Mouse (Mus musculus): ENCODE results near the gene Gemin5. TPM values are rescaled to one million over a fixed set of nuclear protein-coding genes. Genes with fewer than 3 reads are reported as not detected.

Gene Gemin5
- 10.5 and 11.2 TPM in 2 replicates for polyA plus RNA-seq (2015; fragmentation: Nextera tagmentation; extraction: Ambion mirVana)

DNA sequence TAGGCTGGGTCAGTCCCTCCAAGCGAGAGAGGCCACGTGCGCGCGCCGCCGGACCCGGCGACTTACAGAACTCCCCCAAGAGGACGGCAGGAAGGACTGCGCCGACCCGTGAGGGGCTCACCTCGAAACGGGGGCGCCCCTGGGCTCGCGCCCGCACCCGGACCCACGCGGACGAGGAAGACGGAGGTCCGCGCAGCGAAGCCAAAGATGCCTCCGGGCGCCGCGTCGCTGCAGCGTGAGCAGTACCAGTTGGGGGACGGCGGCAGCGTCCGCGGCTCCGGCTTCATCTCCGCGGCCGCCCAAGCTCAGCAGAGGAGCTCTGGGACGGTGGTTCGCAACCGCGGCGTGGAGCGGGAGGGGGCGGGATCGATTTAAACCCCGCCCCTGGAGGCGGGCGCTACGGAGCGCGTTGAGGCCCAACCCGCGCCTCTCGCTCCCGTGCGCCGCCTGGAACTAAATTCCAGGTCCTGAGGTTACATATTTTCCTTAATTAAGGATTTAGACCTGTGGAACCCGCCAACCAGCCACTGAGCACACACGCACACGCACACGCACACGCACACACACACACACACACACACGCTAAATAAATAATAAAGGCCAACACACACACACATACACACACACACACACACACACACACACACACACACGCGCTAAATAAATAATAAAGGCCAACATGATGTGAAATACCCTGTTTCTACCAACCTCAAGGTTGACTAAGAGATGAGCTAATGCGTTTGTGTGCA is at the start of gene Gemin5:
Gene Gemin5, minus strand, starts transcription at position 373 of the 749 bp plus-strand sequence.

DNA sequence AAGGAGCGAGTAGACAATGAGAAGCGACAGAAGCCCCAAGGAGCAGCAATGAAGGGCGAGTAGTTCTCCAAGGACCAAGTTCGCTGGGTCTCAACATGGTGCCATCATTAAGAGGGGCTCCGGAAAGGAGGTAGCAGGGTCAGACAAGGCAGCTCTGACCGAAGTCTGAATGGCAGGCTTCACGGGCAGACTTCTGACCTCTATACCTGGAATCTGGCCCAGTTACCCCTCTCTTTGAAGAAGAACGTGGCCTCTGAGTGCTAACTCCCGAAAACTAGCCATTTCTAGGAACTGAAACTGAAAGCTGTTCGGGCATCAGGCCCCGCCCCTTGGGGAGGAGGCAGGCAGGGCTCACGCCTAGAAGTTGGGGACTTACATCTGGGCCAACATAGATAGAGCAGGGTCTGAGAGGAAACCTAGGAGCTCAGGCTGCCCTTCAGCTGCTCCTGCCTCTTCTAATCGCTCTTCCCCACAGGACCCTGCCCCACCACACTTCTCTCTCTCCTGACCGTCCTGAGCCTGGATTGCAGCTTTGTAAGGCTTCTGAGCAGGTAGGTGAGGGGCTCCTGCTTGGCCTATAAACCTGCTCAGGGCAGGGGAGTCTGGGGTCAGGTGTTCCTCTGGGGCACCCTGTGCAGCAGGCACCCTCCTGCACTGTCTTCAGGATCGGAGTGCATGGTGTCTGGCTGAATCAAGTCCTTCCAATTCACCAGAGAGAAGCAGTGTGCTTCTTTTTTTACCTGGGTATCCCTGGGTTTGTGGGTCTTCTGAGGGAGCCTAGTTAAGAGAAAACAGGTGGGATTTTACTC is 31.1 kb upstream of the Gemin5 start, which contains the start of the genes Igtp and Irgm2:
Gene Igtp, plus strand, starts transcription at position 328 of the 809 bp plus-strand sequence.
Gene Irgm2, plus strand, starts transcription at position 390 of the 809 bp plus-strand sequence.

DNA sequence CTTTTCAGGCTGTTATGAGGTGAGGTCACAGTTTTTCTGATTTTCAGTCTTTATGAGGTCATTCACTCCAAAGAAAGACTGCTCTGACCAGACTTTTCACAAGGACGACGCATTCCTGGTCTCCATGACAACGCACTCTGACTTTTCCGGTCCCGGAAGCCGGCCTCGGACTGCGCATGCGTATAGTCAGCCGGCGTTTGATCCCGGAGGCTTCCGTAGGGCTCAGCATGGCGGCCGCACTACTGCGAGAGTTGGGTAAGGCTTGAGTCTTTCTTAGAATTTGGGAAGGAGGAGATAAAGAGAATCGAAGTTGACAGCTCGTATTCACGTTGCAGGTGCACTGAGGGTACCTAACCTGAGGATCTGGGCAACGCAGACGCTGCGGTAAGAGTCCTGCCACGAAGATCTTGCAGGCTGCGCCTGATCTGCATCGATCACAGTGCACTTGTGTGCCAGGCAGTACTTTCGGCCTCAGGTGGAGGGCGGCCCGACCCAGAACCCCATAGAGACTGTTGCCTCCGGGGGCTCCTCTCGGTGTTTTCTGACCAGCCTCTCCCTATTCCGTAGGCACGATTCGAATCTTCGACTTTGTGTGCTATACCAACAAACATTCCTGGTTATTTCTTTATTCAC is 3.2 kb upstream of the Gemin5 start, which contains the start of gene Mrpl22:
Gene Mrpl22, plus strand, starts transcription at position 203 of the 633 bp plus-strand sequence.

GRCm38 (mm10) chr11:58103697-58104306 is 64.5 kb downstream of the Gemin5 start, which contains the start of gene Cnot8:
Gene Cnot8, plus strand, starts transcription at chr11:58104153.

DNA sequence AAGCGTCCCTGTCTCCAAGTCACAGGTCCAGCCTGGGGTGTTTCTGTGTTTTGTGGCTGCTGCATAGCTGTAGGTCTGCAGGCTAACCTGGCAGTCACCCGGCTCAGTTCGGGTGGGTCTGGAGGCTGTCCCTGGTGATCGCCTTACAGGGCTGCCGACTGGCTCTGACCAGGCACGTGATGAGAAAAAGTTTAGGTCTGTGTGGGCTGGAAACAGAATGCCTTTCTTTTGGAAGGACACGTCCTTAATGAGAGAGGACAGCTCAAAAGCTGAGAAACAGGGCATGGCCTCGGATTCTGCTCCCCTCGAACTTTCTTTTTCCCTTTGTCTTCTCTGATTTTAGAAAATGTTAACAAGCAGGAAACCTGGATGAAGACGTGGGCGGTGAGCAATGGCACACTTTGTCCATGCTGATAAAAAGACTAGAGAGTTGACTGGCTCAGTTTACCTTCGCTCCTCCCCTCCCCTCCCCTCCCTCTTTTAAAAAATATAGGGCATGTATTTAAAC is 75.3 kb downstream of the Gemin5 start, which contains the start of gene Gm12248:
Gene Gm12248, minus strand, starts transcription at position 114 of the 508 bp plus-strand sequence.

Other genes starting within 250 kb of the Gemin5 start
- 20.9 and 21.9 TPM in 2 replicates for gene Larp1, start 159.5 kb downstream of the Gemin5 start, polyA plus RNA-seq (2015; fragmentation: Nextera tagmentation; extraction: Ambion mirVana)
- not detected in 2 replicates for gene Gm12248, start 75.4 kb downstream of the Gemin5 start, polyA plus RNA-seq (2015; fragmentation: Nextera tagmentation; extraction: Ambion mirVana)
- gene Cnot8, start 64.4 kb downstream of the Gemin5 start, polyA plus RNA-seq (2015; fragmentation: Nextera tagmentation; extraction: Ambion mirVana): 75.7 and 82.5 TPM in 2 replicates
- 96.1 and 100 TPM in 2 replicates for gene Mrpl22, start 3.1 kb upstream of the Gemin5 start, polyA plus RNA-seq (2015; fragmentation: Nextera tagmentation; extraction: Ambion mirVana)
- 3.4 and 4.4 TPM in 2 replicates for gene Igtp, start 31.0 kb upstream of the Gemin5 start, polyA plus RNA-seq (2015; fragmentation: Nextera tagmentation; extraction: Ambion mirVana)
- 1.7 and 2.0 TPM in 2 replicates for gene Irgm2, start 31.1 kb upstream of the Gemin5 start, polyA plus RNA-seq (2015; fragmentation: Nextera tagmentation; extraction: Ambion mirVana)
- gene 4930438A08Rik, start 106.3 kb upstream of the Gemin5 start, polyA plus RNA-seq (2015; fragmentation: Nextera tagmentation; extraction: Ambion mirVana): not detected in 2 replicates
- 21.5 and 26.6 TPM in 2 replicates for gene Zfp692, start 138.5 kb upstream of the Gemin5 start, polyA plus RNA-seq (2015; fragmentation: Nextera tagmentation; extraction: Ambion mirVana)
- gene Zfp672, start 161.8 kb upstream of the Gemin5 start, polyA plus RNA-seq (2015; fragmentation: Nextera tagmentation; extraction: Ambion mirVana): 48.4 and 48.9 TPM in 2 replicates
- 39.3 and 41.8 TPM in 2 replicates for gene Sh3bp5l, start 162.2 kb upstream of the Gemin5 start, polyA plus RNA-seq (2015; fragmentation: Nextera tagmentation; extraction: Ambion mirVana)
- gene Lypd8, start 210.5 kb upstream of the Gemin5 start, polyA plus RNA-seq (2015; fragmentation: Nextera tagmentation; extraction: Ambion mirVana): not detected in 2 replicates

Data from neural tube, postnatal 0 days (tissue).